Mouse (Mus musculus) embryonic facial prominence, embryonic 12.5 days (tissue): ENCODE data around the gene Mllt1. TPM values are rescaled to one million over a fixed set of nuclear protein-coding genes. Genes with fewer than 3 reads are reported as not detected.

ENCODE experiments used
- ATAC-seq: fragments of 200-750 bp; cut with Nextera tagmentation; 2 replicates; pipeline ENCODE4 v1.8.0; 2017; ENCODE audit not compliant: insufficient number of reproducible peaks, insufficient read depth, low FRiP score, low TSS enrichment
- H3K27ac ChIP-seq: fragments of 300-500 bp; sonication (generic); 2 replicates; pipeline ENCODE4 v1.5.1; 2016; ENCODE audit warnings: mild to moderate bottlenecking
- H3K27me3 ChIP-seq: fragments of 300-500 bp; sonication (generic); 2 replicates; pipeline ENCODE4 v1.6.1; 2016; ENCODE audit warnings: mild to moderate bottlenecking, moderate library complexity
- H3K36me3 ChIP-seq: fragments of 300-500 bp; sonication (generic); 2 replicates; pipeline ENCODE4 v1.6.1; 2016; ENCODE audit warnings: mild to moderate bottlenecking
- H3K4me1 ChIP-seq: fragments of 300-500 bp; sonication (generic); 2 replicates; pipeline ENCODE4 v1.6.1; 2016
- H3K4me2 ChIP-seq: fragments of 300-500 bp; sonication (generic); replicated peaks from 2 replicates; pipeline ENCODE4 v1.6.1; 2016; ENCODE audit warnings: mild to moderate bottlenecking, moderate library complexity
- H3K4me3 ChIP-seq: fragments of 300-500 bp; sonication (generic); 2 replicates; pipeline ENCODE4 v1.5.1; 2016; ENCODE audit warnings: mild to moderate bottlenecking
- H3K9ac ChIP-seq: fragments of 300-500 bp; sonication (generic); 2 replicates; pipeline ENCODE4 v1.6.1; 2016; ENCODE audit warnings: mild to moderate bottlenecking, moderate library complexity
- H3K9me3 ChIP-seq: fragments of 300-500 bp; sonication (generic); 2 replicates; pipeline ENCODE4 v1.6.1; 2016; ENCODE audit warnings: mild to moderate bottlenecking, moderate library complexity
- WGBS: fragments of 180-500 bp; shearing (Covaris S2); methylation state at CpG from one replicate; pipeline ENCODE4 v1.1.7; 2016; 5-methylcytosine and 5-hydroxymethylcytosine counted together
- polyA plus RNA-seq: library from polyadenylated mRNA; unstranded; fragments of >200 nt; fragmentation: Nextera tagmentation; extraction: Ambion mirVana; gene quantifications from 2 replicates; pipeline ENCODE4 v1.2.1, GENCODE M21; 2016

The Mllt1 gene
- polyA plus RNA-seq, 1 experiment from 2014 or later, result 97.2 TPM

DNA sequence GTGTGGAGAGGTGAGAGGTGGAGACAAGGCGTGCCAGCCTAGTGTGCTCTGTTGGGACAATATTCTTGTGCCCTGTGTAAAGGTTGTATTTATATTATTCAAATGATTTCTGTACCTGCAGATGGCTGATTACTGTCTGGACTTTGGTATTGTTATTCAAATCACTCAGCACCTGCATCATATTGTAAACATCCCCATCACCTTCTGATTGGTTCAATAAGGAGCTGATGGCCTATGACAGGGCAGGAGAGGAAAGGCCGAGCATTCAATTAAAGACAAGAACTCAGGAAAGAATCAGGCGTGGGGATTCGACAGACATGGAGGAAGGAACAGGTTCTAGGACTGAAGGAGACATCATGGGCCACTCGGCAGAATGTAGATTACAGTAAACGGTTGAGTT lies 28.4 kb upstream of the Mllt1 start:
- WGBS, result 76% methylated on average over 6 of the region's 6 CpGs
- Histone ChIP-seq H3K27ac (no peak overlapping the region), H3K27me3 (no peaks in the 10 kb centered on the region), H3K9ac (no peak overlapping the region), H3K36me3 (no peaks in the 10 kb centered on the region), H3K4me2 (no peak overlapping the region), H3K4me3 (no peak overlapping the region), H3K9me3 (no peaks in the 10 kb centered on the region), H3K4me1 (no peaks in the 10 kb centered on the region)
- ATAC-seq, result no peak

DNA sequence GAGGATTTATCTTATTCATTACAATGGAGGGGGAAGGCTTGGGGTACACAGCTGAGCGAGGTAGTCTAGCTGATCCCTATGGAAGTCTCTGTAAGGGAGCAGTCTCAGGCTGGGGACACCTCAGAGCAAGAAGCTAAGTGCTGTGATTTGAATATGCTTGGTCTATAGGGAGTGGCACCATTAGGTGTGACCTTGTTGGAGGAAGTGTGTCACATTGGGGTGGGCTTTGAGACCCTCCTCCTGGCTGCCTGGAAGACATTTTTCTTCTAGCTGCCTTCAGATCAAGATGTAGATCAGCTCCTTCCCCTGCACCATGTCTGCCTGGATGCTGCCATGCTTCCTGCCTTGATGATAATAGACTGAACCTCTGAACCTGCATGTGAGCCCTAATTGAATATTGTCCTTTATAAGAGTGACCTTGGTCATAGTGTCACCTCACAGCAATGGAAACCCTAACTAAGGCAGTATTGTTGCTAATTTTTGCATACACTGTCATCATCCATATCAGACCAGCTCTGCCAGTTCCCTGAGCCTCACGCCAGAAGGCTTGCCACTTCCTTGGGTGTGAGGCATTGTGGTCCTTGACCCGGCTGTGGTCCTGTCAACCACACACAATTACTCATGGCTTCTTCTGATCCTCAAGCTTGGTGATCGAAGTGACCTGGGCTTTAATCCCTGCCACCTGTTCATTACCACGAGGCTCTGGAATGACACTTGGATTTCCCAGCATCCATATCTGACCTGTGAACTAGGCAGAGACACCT lies 27.6 kb upstream of the Mllt1 start:
- no peak for ATAC-seq
- H3K27me3 ChIP-seq, result no peaks in the 10 kb centered on the region
- no peak overlapping the region for H3K4me2 ChIP-seq
- WGBS, result 73% methylated on average over 5 of the region's 5 CpGs
- H3K4me3 ChIP-seq, result no peak overlapping the region
- H3K4me1 ChIP-seq, result no peaks in the 10 kb centered on the region
- no peak overlapping the region for H3K9ac ChIP-seq
- H3K9me3 ChIP-seq, result no peaks in the 10 kb centered on the region
- H3K36me3 ChIP-seq, result no peaks in the 10 kb centered on the region
- no peak overlapping the region for H3K27ac ChIP-seq

GRCm38 (mm10) chr17:56961880-56962279 lies 26.7 kb upstream of the Mllt1 start:
- Histone ChIP-seq H3K4me3 (no peak overlapping the region), H3K27ac (no peak overlapping the region), H3K4me1 (no peaks in the 10 kb centered on the region), H3K4me2 (no peak overlapping the region), H3K27me3 (no peaks in the 10 kb centered on the region), H3K36me3 (no peaks in the 10 kb centered on the region), H3K9me3 (no peaks in the 10 kb centered on the region), H3K9ac (no peak overlapping the region)
- ATAC-seq, result no peak
- WGBS, result 88% methylated on average over 4 of the region's 4 CpGs

DNA sequence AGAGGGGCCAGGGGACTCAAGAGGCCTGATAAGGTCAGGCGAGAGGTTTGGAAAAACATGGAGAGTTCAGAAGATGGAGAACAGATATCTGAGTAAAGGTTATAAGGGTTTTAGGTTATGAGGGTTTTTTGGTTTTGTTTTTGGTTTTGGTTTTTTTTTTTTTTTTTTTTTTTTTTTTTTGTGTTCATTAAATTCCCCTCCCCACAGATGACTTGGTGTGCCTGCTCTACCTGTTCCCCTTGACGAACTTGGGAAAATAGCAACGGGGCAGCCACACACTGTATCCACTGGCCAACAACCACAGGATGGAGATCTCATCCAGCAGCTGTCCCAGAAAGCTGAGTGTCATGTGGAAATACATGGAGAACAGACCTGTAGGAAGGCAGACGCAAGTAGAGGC lies 23.5 kb upstream of the Mllt1 start:
- H3K4me2 ChIP-seq, result no peak overlapping the region
- H3K4me1 ChIP-seq, result no peaks in the 10 kb centered on the region
- 79% methylated on average over 4 of the region's 4 CpGs for WGBS
- no peak overlapping the region for H3K9ac ChIP-seq
- no peaks in the 10 kb centered on the region for H3K36me3 ChIP-seq
- H3K9me3 ChIP-seq, result no peaks in the 10 kb centered on the region
- H3K4me3 ChIP-seq, result no peak overlapping the region
- no peak overlapping the region for H3K27ac ChIP-seq
- ATAC-seq, result no peak
- H3K27me3 ChIP-seq, result no peaks in the 10 kb centered on the region

DNA sequence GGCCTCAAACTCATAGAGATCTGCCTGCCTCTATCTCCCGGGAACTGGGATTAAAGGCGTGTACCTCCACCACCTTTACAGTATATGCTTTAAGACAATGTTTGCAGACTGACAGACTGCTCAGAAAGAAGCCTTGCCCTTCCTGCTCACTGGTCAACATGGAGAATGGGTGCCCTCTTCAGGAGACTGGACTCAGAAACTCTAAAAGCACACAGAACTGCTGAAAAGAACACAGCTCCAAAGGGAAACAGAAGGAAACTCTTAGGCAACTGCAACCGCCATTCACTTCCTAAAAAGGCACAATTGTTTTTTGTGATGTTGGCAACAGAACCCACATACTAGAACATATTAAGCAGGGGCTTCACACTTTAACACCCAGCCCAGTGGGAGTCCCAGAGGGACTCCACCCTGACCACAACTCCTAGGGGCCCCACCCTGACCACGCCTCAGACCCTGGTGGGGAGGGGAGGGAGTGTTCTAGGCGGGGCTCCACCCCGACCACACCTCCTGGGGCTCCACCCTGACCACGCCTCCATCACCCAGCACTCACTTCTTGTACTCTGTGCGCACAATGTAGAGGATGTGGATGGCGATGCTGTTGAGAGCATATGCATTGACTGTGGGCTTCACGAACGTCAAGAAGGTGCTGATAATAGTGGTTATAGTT lies 22.7 kb upstream of the Mllt1 start:
- H3K4me2 ChIP-seq, result no peak overlapping the region
- no peak for ATAC-seq
- no peaks in the 10 kb centered on the region; the same call in 1 of the 2 replicates for H3K27me3 ChIP-seq
- no peaks in the 10 kb centered on the region for H3K4me1 ChIP-seq
- H3K9me3 ChIP-seq, result no peaks in the 10 kb centered on the region
- no peaks in the 10 kb centered on the region for H3K36me3 ChIP-seq
- 30% methylated on average over 11 of the region's 11 CpGs for WGBS
- no peak overlapping the region for H3K4me3 ChIP-seq
- H3K27ac ChIP-seq, result no peak overlapping the region
- no peak overlapping the region for H3K9ac ChIP-seq

DNA sequence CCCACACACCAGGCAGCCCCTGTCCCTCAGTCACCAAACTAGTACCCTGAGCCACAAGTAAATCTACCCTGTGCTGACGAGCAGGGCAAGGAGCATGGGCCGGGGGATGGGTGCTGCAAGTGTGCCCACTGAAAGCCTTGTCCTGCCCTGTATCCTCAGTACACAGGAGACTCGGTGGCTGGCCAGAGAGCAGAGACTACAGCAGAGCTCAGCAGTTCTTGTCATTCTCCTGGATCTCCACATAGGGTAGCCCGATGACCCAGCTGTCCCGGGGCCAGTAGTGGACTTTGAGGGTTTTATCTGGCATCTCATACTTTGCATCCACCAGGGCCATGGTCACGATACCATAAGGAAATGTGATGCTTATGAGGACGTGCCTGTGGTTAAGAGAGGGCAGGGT lies 19.7 kb upstream of the Mllt1 start:
- no peaks in the 10 kb centered on the region for H3K4me1 ChIP-seq
- no peaks in the 10 kb centered on the region; the same call in 1 of the 2 replicates for H3K27me3 ChIP-seq
- 81% methylated on average over 7 of the region's 7 CpGs for WGBS
- no peak overlapping the region for H3K9ac ChIP-seq
- no peaks in the 10 kb centered on the region for H3K36me3 ChIP-seq
- H3K4me2 ChIP-seq, result no peak overlapping the region
- no peak overlapping the region for H3K27ac ChIP-seq
- H3K4me3 ChIP-seq, result no peak overlapping the region
- no peak for ATAC-seq
- no peaks in the 10 kb centered on the region for H3K9me3 ChIP-seq

DNA sequence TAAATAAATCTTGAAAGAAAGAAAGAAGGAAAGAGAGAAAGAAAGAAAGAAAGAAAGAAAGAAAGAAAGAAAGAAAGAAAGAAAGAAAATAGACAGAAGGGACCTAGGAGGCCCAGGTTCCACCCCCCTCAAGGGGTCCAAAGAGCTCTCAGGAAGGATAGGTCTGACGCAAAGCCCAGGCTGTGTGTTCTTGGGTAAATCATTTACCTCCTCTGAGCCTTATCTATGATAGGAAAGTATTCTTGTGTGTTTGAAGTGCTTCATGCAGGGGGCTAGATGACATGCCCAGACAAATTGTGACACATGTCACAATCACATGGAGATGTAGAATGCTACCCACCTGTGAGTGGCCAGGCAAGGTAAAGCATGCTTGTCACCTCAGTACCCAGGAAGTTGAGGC lies 17.4 kb upstream of the Mllt1 start:
- H3K9ac ChIP-seq, result no peak overlapping the region
- no peak overlapping the region for H3K4me3 ChIP-seq
- ATAC-seq, result no peak
- H3K27me3 ChIP-seq, result no peaks in the 10 kb centered on the region; the same call in 1 of the 2 replicates
- H3K27ac ChIP-seq, result no peak overlapping the region
- H3K4me1 ChIP-seq, result no peaks in the 10 kb centered on the region
- WGBS, result 91% methylated on average over 1 of the region's 1 CpGs
- H3K9me3 ChIP-seq, result no peaks in the 10 kb centered on the region
- no peak overlapping the region for H3K4me2 ChIP-seq
- no peaks in the 10 kb centered on the region for H3K36me3 ChIP-seq

- H3K27me3 ChIP-seq, result no peaks in the 10 kb centered on the region; the same call in 1 of the 2 replicates
- no peaks in the 10 kb centered on the region for H3K36me3 ChIP-seq
- H3K4me2 ChIP-seq, result no peak overlapping the region
- 11% methylated on average over 3 of the region's 3 CpGs for WGBS
- no peaks in the 10 kb centered on the region for H3K4me1 ChIP-seq
- ATAC-seq, result no peak
- H3K4me3 ChIP-seq, result no peak overlapping the region
- H3K9me3 ChIP-seq, result no peaks in the 10 kb centered on the region
- H3K9ac ChIP-seq, result no peak overlapping the region
- no peak overlapping the region for H3K27ac ChIP-seq
Observed at GRCm38 (mm10) chr17:56950915-56951314, 15.7 kb upstream of the Mllt1 start.

- H3K4me1 ChIP-seq, result peaks cover 8% of the 10 kb centered on the region
- H3K27me3 ChIP-seq, result no peaks in the 10 kb centered on the region; the same call in 1 of the 2 replicates
- H3K27ac ChIP-seq, result no peak overlapping the region
- no peak for ATAC-seq
- no peaks in the 10 kb centered on the region for H3K36me3 ChIP-seq
- H3K4me2 ChIP-seq, result no peak overlapping the region
- no peak overlapping the region for H3K9ac ChIP-seq
- 84% methylated on average over 4 of the region's 4 CpGs for WGBS
- H3K9me3 ChIP-seq, result no peaks in the 10 kb centered on the region
- no peak overlapping the region for H3K4me3 ChIP-seq
Observed at GRCm38 (mm10) chr17:56938751-56939150, 3.5 kb upstream of the Mllt1 start.

DNA sequence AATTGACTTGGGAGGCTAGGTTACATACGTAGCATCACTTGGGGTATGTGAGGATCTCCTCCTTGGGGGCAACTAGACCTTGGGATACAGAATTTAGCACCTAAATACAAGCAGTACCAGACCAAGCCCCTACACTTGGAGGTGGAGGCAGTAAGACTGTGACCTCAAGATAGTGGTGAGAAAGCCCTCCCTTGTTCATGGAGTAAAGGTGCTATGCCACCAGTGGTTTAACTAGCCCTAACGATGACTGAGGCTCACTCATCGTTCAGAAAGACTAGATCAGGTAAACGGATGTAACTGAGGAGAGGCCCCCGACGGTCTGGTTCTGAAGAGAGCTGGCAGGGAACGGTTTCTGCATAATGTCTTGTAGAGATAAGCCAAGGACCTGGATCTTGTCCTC lies 1.5 kb upstream of the Mllt1 start:
- 0 out of 2 replicates have a peak, but pooled peaks cover 4% of the 10 kb centered on the region for H3K36me3 ChIP-seq
- no peak overlapping the region for H3K27ac ChIP-seq
- ATAC-seq, result no peak
- no peaks in the 10 kb centered on the region for H3K27me3 ChIP-seq
- 93% methylated on average over 7 of the region's 7 CpGs for WGBS
- H3K4me3 ChIP-seq, result no peak overlapping the region
- no peak overlapping the region for H3K9ac ChIP-seq
- no peaks in the 10 kb centered on the region for H3K9me3 ChIP-seq
- no peak overlapping the region for H3K4me2 ChIP-seq
- peaks cover 25% of the 10 kb centered on the region for H3K4me1 ChIP-seq

DNA sequence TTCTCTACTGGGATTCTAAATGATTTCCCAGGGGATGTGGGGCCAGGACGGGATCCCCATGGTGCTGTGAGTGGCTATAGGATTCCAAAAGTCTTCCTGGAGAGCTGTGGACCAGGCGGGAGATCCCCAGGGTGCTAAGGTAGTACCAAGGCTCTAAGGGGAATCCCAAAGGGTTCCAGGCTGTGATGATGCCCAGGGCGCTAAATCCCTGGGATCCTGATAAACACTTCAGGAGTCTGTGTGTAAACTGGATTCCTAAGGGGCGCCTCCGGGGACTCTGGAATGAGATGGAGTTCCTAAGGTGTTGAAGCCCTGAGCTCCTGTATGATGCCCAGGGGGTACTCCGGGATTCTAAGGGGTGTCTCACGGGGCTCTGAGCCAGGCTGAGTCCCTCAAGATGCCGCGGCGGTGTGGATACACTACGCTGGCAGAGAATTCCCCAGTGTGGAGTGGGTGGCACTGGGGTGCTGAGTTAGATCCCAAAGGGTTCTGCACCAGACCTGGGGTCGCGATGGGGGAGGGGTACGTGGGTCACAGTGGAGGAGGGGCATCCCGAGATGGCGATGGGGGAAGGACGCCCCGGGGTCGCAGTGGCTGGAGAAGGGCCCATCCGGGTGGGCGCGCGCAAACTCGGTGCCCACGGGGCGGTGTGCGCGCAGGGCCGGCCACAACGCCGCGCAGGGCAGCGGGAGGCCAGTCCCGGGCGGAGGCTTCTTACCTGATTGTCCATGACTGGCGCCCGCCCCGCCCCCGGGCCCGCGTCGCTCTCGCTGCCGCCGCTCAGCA lies 477 bp downstream of the Mllt1 start:
- no peaks in the 10 kb centered on the region for H3K27me3 ChIP-seq
- H3K4me2 ChIP-seq, result peak overlapping the region; percentile 81
- peak; percentile 16; the same call in 1 of the 2 replicates for ATAC-seq
- H3K9ac ChIP-seq, result peak overlapping the region; percentile 96
- no peaks in the 10 kb centered on the region for H3K9me3 ChIP-seq
- H3K4me3 ChIP-seq, result peak overlapping the region; percentile 97
- H3K27ac ChIP-seq, result peak overlapping the region; percentile 80
- 3% methylated on average over 29 of the region's 45 CpGs for WGBS
- H3K4me1 ChIP-seq, result peaks cover 25% of the 10 kb centered on the region
- 0 out of 2 replicates have a peak, but pooled peaks cover 4% of the 10 kb centered on the region for H3K36me3 ChIP-seq
